Mouse (Mus musculus) hindbrain, embryonic 12.5 days (tissue): ENCODE results near the gene Foxd2. TPM values are rescaled to one million over a fixed set of nuclear protein-coding genes. Genes with fewer than 3 reads are reported as not detected.

ENCODE experiments used
- ATAC-seq: fragments of 200-750 bp; cut with Nextera tagmentation; 2 replicates; pipeline ENCODE4 v1.8.0; 2017; ENCODE audit warnings: moderate TSS enrichment; ENCODE audit not compliant: low FRiP score
- H3K27ac ChIP-seq: fragments of 300-500 bp; sonication (generic); 2 replicates; pipeline ENCODE4 v1.5.1; 2016; ENCODE audit warnings: mild to moderate bottlenecking
- H3K27me3 ChIP-seq: fragments of 300-500 bp; sonication (generic); 2 replicates; pipeline ENCODE4 v1.6.1; 2016; ENCODE audit warnings: mild to moderate bottlenecking
- H3K36me3 ChIP-seq: fragments of 300-500 bp; sonication (generic); 2 replicates; pipeline ENCODE4 v1.6.1; 2016; ENCODE audit warnings: mild to moderate bottlenecking
- H3K4me1 ChIP-seq: fragments of 300-500 bp; sonication (generic); 2 replicates; pipeline ENCODE4 v1.6.1; 2016
- H3K4me2 ChIP-seq: fragments of 300-500 bp; sonication (generic); replicated peaks from 2 replicates; pipeline ENCODE4 v1.6.1; 2016; ENCODE audit warnings: mild to moderate bottlenecking
- H3K4me3 ChIP-seq: fragments of 300-500 bp; sonication (generic); 2 replicates; pipeline ENCODE4 v1.5.1; 2016; ENCODE audit warnings: mild to moderate bottlenecking
- H3K9ac ChIP-seq: fragments of 300-500 bp; sonication (generic); 2 replicates; pipeline ENCODE4 v1.6.1; 2016; ENCODE audit warnings: mild to moderate bottlenecking, moderate library complexity
- H3K9me3 ChIP-seq: fragments of 300-500 bp; sonication (generic); replicated peaks from 2 replicates; pipeline ENCODE4 v1.6.1; 2016; ENCODE audit warnings: mild to moderate bottlenecking
- WGBS: fragments of 180-500 bp; shearing (Covaris S2); methylation state at CpG from one replicate; pipeline ENCODE4 v1.1.7; 2016; 5-methylcytosine and 5-hydroxymethylcytosine counted together
- polyA plus RNA-seq: library from polyadenylated mRNA; unstranded; fragments of >200 nt; fragmentation: Nextera tagmentation; extraction: Ambion mirVana; gene quantifications from 2 replicates; pipeline ENCODE4 v1.2.1, GENCODE M21; 2016

Foxd2 gene
- polyA plus RNA-seq, 1 experiment from 2014 or later, result 2.2 TPM

- Histone ChIP-seq H3K9ac (no peak overlapping the region), H3K4me2 (no peak overlapping the region), H3K27ac (no peak overlapping the region), H3K9me3 (no peaks in the 10 kb centered on the region), H3K27me3 (peaks cover 11% of the 10 kb centered on the region), H3K36me3 (no peaks in the 10 kb centered on the region), H3K4me3 (no peak overlapping the region), H3K4me1 (peaks cover 5% of the 10 kb centered on the region; the same call in 1 of the 2 replicates)
- 66% methylated on average over 4 of the region's 4 CpGs for WGBS
- no peak for ATAC-seq
Observed at GRCm38 (mm10) chr4:114937459-114938047, 28.9 kb upstream of the Foxd2 start.

- Histone ChIP-seq H3K4me1 (no peaks in the 10 kb centered on the region), H3K9me3 (no peaks in the 10 kb centered on the region), H3K9ac (no peak overlapping the region), H3K4me2 (no peak overlapping the region), H3K4me3 (no peak overlapping the region), H3K36me3 (no peaks in the 10 kb centered on the region), H3K27ac (no peak overlapping the region), H3K27me3 (peaks cover 29% of the 10 kb centered on the region)
- WGBS, result 91% methylated on average over 6 of the region's 6 CpGs
- no peak for ATAC-seq
Observed at GRCm38 (mm10) chr4:114934188-114934587, 25.5 kb upstream of the Foxd2 start.

- Histone ChIP-seq H3K36me3 (no peaks in the 10 kb centered on the region), H3K27me3 (peaks cover 35% of the 10 kb centered on the region), H3K9me3 (no peaks in the 10 kb centered on the region), H3K27ac (no peak overlapping the region), H3K4me3 (no peak overlapping the region), H3K4me2 (no peak overlapping the region), H3K4me1 (no peaks in the 10 kb centered on the region), H3K9ac (no peak overlapping the region)
- no peak for ATAC-seq
- WGBS, result 86% methylated on average over 4 of the region's 4 CpGs
Observed at GRCm38 (mm10) chr4:114932747-114933146, 24.1 kb upstream of the Foxd2 start.

GRCm38 (mm10) chr4:114929155-114929554, 20.5 kb upstream of the Foxd2 start:
- H3K4me3 ChIP-seq, result no peak overlapping the region
- H3K9ac ChIP-seq, result no peak overlapping the region
- no peak overlapping the region for H3K4me2 ChIP-seq
- H3K36me3 ChIP-seq, result no peaks in the 10 kb centered on the region
- no peak overlapping the region for H3K27ac ChIP-seq
- WGBS, result 25% methylated on average over 15 of the region's 15 CpGs
- no peak for ATAC-seq
- no peaks in the 10 kb centered on the region for H3K9me3 ChIP-seq
- peaks cover 13% of the 10 kb centered on the region for H3K4me1 ChIP-seq
- H3K27me3 ChIP-seq, result peaks cover 71% of the 10 kb centered on the region

- no peak within 1 kb of the TSS for H3K27ac ChIP-seq
- peak within 1 kb of the TSS; percentile 40 for H3K4me3 ChIP-seq
- H3K36me3 ChIP-seq, result no peaks in the 10 kb centered on the region
- no peak for ATAC-seq
- peak within 1 kb of the TSS; percentile 64 for H3K4me2 ChIP-seq
- 4% methylated on average over 25 of the region's 25 CpGs for WGBS
- peaks cover 13% of the 10 kb centered on the region for H3K4me1 ChIP-seq
- 0 out of 2 replicates have a peak within 1 kb of the TSS, but pooled peaks have one; percentile 36 for H3K9ac ChIP-seq
- H3K27me3 ChIP-seq, result peaks cover 91% of the 10 kb centered on the region
- H3K9me3 ChIP-seq, result no peaks in the 10 kb centered on the region
Observed at GRCm38 (mm10) chr4:114925917-114926312, 17.2 kb upstream of the Foxd2 start, which contains the start of gene Foxe3. Foxe3 (minus strand) TSS chr4:114926013.

GRCm38 (mm10) chr4:114924971-114925916, 16.6 kb upstream of the Foxd2 start:
- H3K27ac ChIP-seq, result no peak overlapping the region
- 0 out of 2 replicates have a peak overlapping the region, but pooled peaks have one; percentile 36 for H3K9ac ChIP-seq
- peak; percentile 48; the same call in 1 of the 2 replicates for ATAC-seq

GRCm38 (mm10) chr4:114917091-114917490, 8.4 kb upstream of the Foxd2 start:
- Histone ChIP-seq H3K36me3 (no peaks in the 10 kb centered on the region), H3K4me1 (peaks cover 6% of the 10 kb centered on the region), H3K9ac (no peak overlapping the region), H3K27me3 (peaks cover 83% of the 10 kb centered on the region), H3K27ac (no peak overlapping the region), H3K4me3 (no peak overlapping the region), H3K9me3 (no peaks in the 10 kb centered on the region), H3K4me2 (no peak overlapping the region)
- 63% methylated on average over 2 of the region's 2 CpGs for WGBS
- no peak for ATAC-seq

More at GRCm38 (mm10) chr4:114924971-114925916, 16.6 kb upstream of the Foxd2 start:
- Histone ChIP-seq H3K4me3 (peak overlapping the region; percentile 40), H3K4me2 (peak overlapping the region; percentile 64), H3K27me3 (peaks cover 89% of the 10 kb centered on the region), H3K4me1 (peaks cover 13% of the 10 kb centered on the region), H3K9me3 (no peaks in the 10 kb centered on the region), H3K36me3 (no peaks in the 10 kb centered on the region)
- WGBS, result under 1% methylated on average over 89 of the region's 125 CpGs

- no peak for ATAC-seq
- 43% methylated on average over 4 of the region's 4 CpGs for WGBS
- no peak overlapping the region for H3K9ac ChIP-seq
Observed at GRCm38 (mm10) chr4:114916056-114916455, 7.4 kb upstream of the Foxd2 start.

GRCm38 (mm10) chr4:114913594-114913962, 4.9 kb upstream of the Foxd2 start:
- Histone ChIP-seq H3K4me1 (peaks cover 14% of the 10 kb centered on the region), H3K4me2 (no peak overlapping the region), H3K9ac (no peak overlapping the region), H3K4me3 (no peak overlapping the region), H3K9me3 (no peaks in the 10 kb centered on the region), H3K36me3 (no peaks in the 10 kb centered on the region), H3K27me3 (peaks cover 93% of the 10 kb centered on the region), H3K27ac (no peak overlapping the region)
- peak; percentile 35; the same call in 1 of the 2 replicates for ATAC-seq
- WGBS, result 1% methylated on average over 13 of the region's 13 CpGs

More at GRCm38 (mm10) chr4:114916056-114916455, 7.4 kb upstream of the Foxd2 start:
- Histone ChIP-seq H3K27me3 (peaks cover 85% of the 10 kb centered on the region), H3K27ac (no peak overlapping the region), H3K36me3 (no peaks in the 10 kb centered on the region), H3K4me3 (no peak overlapping the region), H3K9me3 (no peaks in the 10 kb centered on the region), H3K4me1 (peaks cover 6% of the 10 kb centered on the region), H3K4me2 (no peak overlapping the region)

- H3K9me3 ChIP-seq, result no peaks in the 10 kb centered on the region
- WGBS, result 4% methylated on average over 35 of the region's 35 CpGs
- no peaks in the 10 kb centered on the region for H3K36me3 ChIP-seq
- H3K4me1 ChIP-seq, result peaks cover 20% of the 10 kb centered on the region
- no peak overlapping the region for H3K4me3 ChIP-seq
- no peak overlapping the region for H3K4me2 ChIP-seq
- no peak overlapping the region for H3K9ac ChIP-seq
- H3K27me3 ChIP-seq, result peaks cover 97% of the 10 kb centered on the region
- H3K27ac ChIP-seq, result no peak overlapping the region
- ATAC-seq, result no peak
Observed at GRCm38 (mm10) chr4:114912705-114913593, 4.3 kb upstream of the Foxd2 start.

- H3K9ac ChIP-seq, result no peak overlapping the region
- H3K36me3 ChIP-seq, result no peaks in the 10 kb centered on the region
- H3K27me3 ChIP-seq, result peaks cover 99% of the 10 kb centered on the region
- no peaks in the 10 kb centered on the region for H3K9me3 ChIP-seq
- H3K27ac ChIP-seq, result no peak overlapping the region
- peaks cover 27% of the 10 kb centered on the region for H3K4me1 ChIP-seq
- peak overlapping the region; percentile 66 for H3K4me2 ChIP-seq
- WGBS, result 1% methylated on average over 20 of the region's 20 CpGs
- peak overlapping the region; percentile 45 for H3K4me3 ChIP-seq
- ATAC-seq, result no peak
Observed at GRCm38 (mm10) chr4:114909602-114910484, 1.2 kb upstream of the Foxd2 start.
